In genomic region chr10:75129283-75129710, GRCm38 (mm10) we compare ENCODE assay signal across 10 mouse cellular contexts.
DNase-seq lines count a peak whose midpoint lies in the region; ATAC-seq and TF ChIP-seq lines count a peak whose summit lies in the region.
"Had no signal": no experiment of that assay in that cellular context is flagged by ENCODE, and none has a peak within 500 bp of the region (broad histone marks: within the 10 kb centered on the region; RNA-seq: fewer than 3 reads in every experiment).

No protein-coding gene starts in this region.

- DNase-seq in embryonic facial prominence, embryonic 14.5 days (ENCODE audit: low spot score): peak; percentile 29
- no peak for DNase-seq in embryonic facial prominence, embryonic 10.5 days (ENCODE audit: low spot score)
- DNase-seq in spleen, adult 12 weeks (ENCODE audit: low spot score): peak; percentile 19
- DNase-seq in spleen, adult 18-20 months: no peak
- no peak for DNase-seq in heart, postnatal 0 days (ENCODE audit: low spot score)
- peak; percentile 15 for DNase-seq in lung, embryonic 14.5 days
- peak; percentile 37 for DNase-seq in urinary bladder, postnatal 10 days (ENCODE audit: low spot score)
- no peak for DNase-seq in T-cell, adult 2 months (ENCODE audit: low spot score)

- H3K4me3 ChIP-seq in embryonic facial prominence, embryonic 14.5 days (ENCODE audit: low read depth, low read length): no peak overlapping the region
- H3K4me3 ChIP-seq in embryonic facial prominence, embryonic 10.5 days: no peak overlapping the region
- H3K4me3 ChIP-seq in heart, postnatal 0 days (ENCODE audit: low read depth, low read length): no peak overlapping the region
- H3K4me3 ChIP-seq in lung, embryonic 14.5 days (ENCODE audit: low read depth, low read length): no peak overlapping the region
- H3K4me3 ChIP-seq: embryonic facial prominence, embryonic 15.5 days had no signal

- ATAC-seq in embryonic facial prominence, embryonic 14.5 days (ENCODE audit: low read depth): no peak
- peak; percentile 47 for ATAC-seq in heart, postnatal 0 days (ENCODE audit: insufficient read depth, low read depth)
- no peak for ATAC-seq in lung, embryonic 14.5 days (ENCODE audit: insufficient read depth)

- TF ChIP-seq EP300 in heart, postnatal 0 days (IDR thresholded peaks at IDR 0.05; ENCODE audit: low read depth): no peak

- no peak overlapping the region for H3K4me2 ChIP-seq in embryonic facial prominence, embryonic 14.5 days (ENCODE audit: low read depth, low read length)
- H3K4me2 ChIP-seq in heart, postnatal 0 days (ENCODE audit: low read depth, low read length): no peak overlapping the region
- H3K4me2 ChIP-seq in lung, embryonic 14.5 days: no peak overlapping the region
- H3K4me2 ChIP-seq: embryonic facial prominence, embryonic 15.5 days had no signal

- H3K9ac ChIP-seq in embryonic facial prominence, embryonic 14.5 days (ENCODE audit: low read depth, low read length): no peak overlapping the region
- H3K9ac ChIP-seq in heart, postnatal 0 days (replicated peaks; ENCODE audit: low read depth, low read length): no peak overlapping the region
- H3K9ac ChIP-seq in lung, embryonic 14.5 days: no peak overlapping the region
- H3K9ac ChIP-seq: embryonic facial prominence, embryonic 15.5 days; liver, embryonic 14.5 days had no signal

- no peaks in the 10 kb centered on the region for H3K9me3 ChIP-seq in embryonic facial prominence, embryonic 14.5 days (ENCODE audit: control insufficient read depth, low read length)
- no peaks in the 10 kb centered on the region for H3K9me3 ChIP-seq in embryonic facial prominence, embryonic 10.5 days
- no peaks in the 10 kb centered on the region; the same call in 1 of the 2 replicates for H3K9me3 ChIP-seq in heart, postnatal 0 days (replicated peaks; ENCODE audit: control insufficient read depth, low read length)
- no peaks in the 10 kb centered on the region for H3K9me3 ChIP-seq in lung, embryonic 14.5 days (ENCODE audit: low read depth, low read length)
- H3K9me3 ChIP-seq: embryonic facial prominence, embryonic 15.5 days had no signal

- H3K4me1 ChIP-seq in embryonic facial prominence, embryonic 14.5 days (ENCODE audit: control insufficient read depth, insufficient read depth, low read length): no peaks in the 10 kb centered on the region
- H3K4me1 ChIP-seq in embryonic facial prominence, embryonic 10.5 days: no peaks in the 10 kb centered on the region
- H3K4me1 ChIP-seq in heart, postnatal 0 days (ENCODE audit: control insufficient read depth, insufficient read depth): no peaks in the 10 kb centered on the region
- no peaks in the 10 kb centered on the region for H3K4me1 ChIP-seq in lung, embryonic 14.5 days (ENCODE audit: insufficient read depth)

- 0 out of 2 replicates have a peak, but pooled peaks have one; percentile 7 for TF ChIP-seq CTCF in heart, postnatal 0 days (IDR thresholded peaks at IDR 0.05; ENCODE audit: low read depth)
- TF ChIP-seq CTCF in lung, embryonic 14.5 days (IDR thresholded peaks at IDR 0.05; ENCODE audit: low read depth): no peak

- no peaks in the 10 kb centered on the region for H3K27me3 ChIP-seq in embryonic facial prominence, embryonic 14.5 days (replicated peaks; ENCODE audit: control insufficient read depth, insufficient read depth, low read length)
- H3K27me3 ChIP-seq in embryonic facial prominence, embryonic 10.5 days (replicated peaks; ENCODE audit: low read depth, poor library complexity, severe bottlenecking): no peaks in the 10 kb centered on the region
- H3K27me3 ChIP-seq in heart, postnatal 0 days (ENCODE audit: control insufficient read depth, insufficient read depth, low read length): 0 out of 2 replicates have a peak, but pooled peaks cover 8% of the 10 kb centered on the region
- no peaks in the 10 kb centered on the region for H3K27me3 ChIP-seq in lung, embryonic 14.5 days (ENCODE audit: insufficient read depth, low read length)
- H3K27me3 ChIP-seq: embryonic facial prominence, embryonic 15.5 days had no signal

- 83% methylated on average over 7 of the region's 7 CpGs for WGBS in embryonic facial prominence, embryonic 14.5 days
- 90% methylated on average over 7 of the region's 7 CpGs for WGBS in embryonic facial prominence, embryonic 10.5 days
- WGBS in heart, postnatal 0 days: 72% methylated on average over 7 of the region's 7 CpGs
- 77% methylated on average over 7 of the region's 7 CpGs for WGBS in lung, embryonic 14.5 days

- H3K36me3 ChIP-seq in embryonic facial prominence, embryonic 14.5 days (ENCODE audit: control insufficient read depth, insufficient read depth, low read length): peaks cover 45% of the 10 kb centered on the region
- peaks cover 87% of the 10 kb centered on the region for H3K36me3 ChIP-seq in embryonic facial prominence, embryonic 10.5 days (replicated peaks)
- peaks cover 18% of the 10 kb centered on the region for H3K36me3 ChIP-seq in heart, postnatal 0 days (replicated peaks; ENCODE audit: control insufficient read depth, insufficient read depth, low read length)
- H3K36me3 ChIP-seq in lung, embryonic 14.5 days (ENCODE audit: insufficient read depth): peaks cover 43% of the 10 kb centered on the region; the same call in 1 of the 2 replicates

- H3K27ac ChIP-seq in embryonic facial prominence, embryonic 14.5 days (replicated peaks; ENCODE audit: low read depth, low read length): no peak overlapping the region
- no peak overlapping the region for H3K27ac ChIP-seq in embryonic facial prominence, embryonic 10.5 days (replicated peaks)
- no peak overlapping the region for H3K27ac ChIP-seq in heart, postnatal 0 days (ENCODE audit: low read depth)
- H3K27ac ChIP-seq in lung, embryonic 14.5 days (ENCODE audit: low read depth): no peak overlapping the region
- H3K27ac ChIP-seq: embryonic facial prominence, embryonic 15.5 days; liver, embryonic 14.5 days had no signal

Comparison
In these comparisons a context has a peak if more than half of its experiments do, and no peak if none do; other contexts are left out.
1. DNase-seq: peak in embryonic facial prominence, embryonic 14.5 days (single experiment), spleen, adult 12 weeks (single experiment), lung, embryonic 14.5 days (single experiment) and urinary bladder, postnatal 10 days (single experiment); none in embryonic facial prominence, embryonic 10.5 days (single experiment), spleen, adult 18-20 months (0 of 2), heart, postnatal 0 days (single experiment) and T-cell, adult 2 months (single experiment).